Mouse (Mus musculus) intestine, embryonic 16.5 days (tissue): ENCODE data around the gene Olfr467. TPM values are rescaled to one million over a fixed set of nuclear protein-coding genes. Genes with fewer than 3 reads are reported as not detected.
"Not testable (repeated sequence)": the region's sequence is repeated elsewhere in the genome, so short reads cannot be mapped to it uniquely, and the experiment has no call there.

ENCODE experiments used
- ATAC-seq: fragments of 200-750 bp; cut with Nextera tagmentation; 2 replicates; pipeline ENCODE4 v1.8.0; 2017; ENCODE audit warnings: moderate TSS enrichment, moderate library complexity
- H3K27ac ChIP-seq: fragments of 300-500 bp; sonication (generic); 2 replicates; pipeline ENCODE4 v1.5.1; 2014; ENCODE audit warnings: mild to moderate bottlenecking, low read length
- H3K27me3 ChIP-seq: fragments of 300-500 bp; sonication (generic); replicated peaks from 2 replicates; pipeline ENCODE4 v1.6.1; 2014; ENCODE audit warnings: low read length, control low read depth, mixed read lengths; ENCODE audit not compliant: control insufficient read depth, insufficient read depth
- H3K36me3 ChIP-seq: fragments of 300-500 bp; sonication (generic); 2 replicates; pipeline ENCODE4 v1.6.1; 2014; ENCODE audit warnings: low read length, control low read depth; ENCODE audit not compliant: control insufficient read depth, insufficient read depth
- H3K4me1 ChIP-seq: fragments of 300-500 bp; sonication (generic); 2 replicates; pipeline ENCODE4 v1.6.1; 2014; ENCODE audit warnings: low read length, control low read depth, mixed read lengths; ENCODE audit not compliant: control insufficient read depth, insufficient read depth
- H3K4me2 ChIP-seq: fragments of 300-500 bp; sonication (generic); 2 replicates; pipeline ENCODE4 v1.6.1; 2014; ENCODE audit warnings: low read depth, low read length, control low read depth
- H3K4me3 ChIP-seq: fragments of 300-500 bp; sonication (generic); 2 replicates; pipeline ENCODE4 v1.5.1; 2014; ENCODE audit warnings: mild to moderate bottlenecking, low read length
- H3K9ac ChIP-seq: fragments of 300-500 bp; sonication (generic); 2 replicates; pipeline ENCODE4 v1.6.1; 2014; ENCODE audit warnings: low read depth, low read length
- H3K9me3 ChIP-seq: fragments of 300-500 bp; sonication (generic); 2 replicates; pipeline ENCODE4 v1.6.1; 2016; ENCODE audit warnings: low read length, control low read depth; ENCODE audit not compliant: control insufficient read depth
- WGBS: fragments of 180-500 bp; shearing (Covaris S2); extraction: QIAGEN DNeasy Blood & Tissue Kit; methylation state at CpG from one replicate; pipeline ENCODE4 v1.1.7; 2014; 5-methylcytosine and 5-hydroxymethylcytosine counted together
- polyA plus RNA-seq: library from polyadenylated mRNA; unstranded; fragments of >200 nt; fragmentation: Nextera tagmentation; extraction: Ambion mirVana; gene quantifications from 2 replicates; pipeline ENCODE4 v1.2.1, GENCODE M21; 2015

The Olfr467 gene
- polyA plus RNA-seq: not detected in 2 replicates

DNA sequence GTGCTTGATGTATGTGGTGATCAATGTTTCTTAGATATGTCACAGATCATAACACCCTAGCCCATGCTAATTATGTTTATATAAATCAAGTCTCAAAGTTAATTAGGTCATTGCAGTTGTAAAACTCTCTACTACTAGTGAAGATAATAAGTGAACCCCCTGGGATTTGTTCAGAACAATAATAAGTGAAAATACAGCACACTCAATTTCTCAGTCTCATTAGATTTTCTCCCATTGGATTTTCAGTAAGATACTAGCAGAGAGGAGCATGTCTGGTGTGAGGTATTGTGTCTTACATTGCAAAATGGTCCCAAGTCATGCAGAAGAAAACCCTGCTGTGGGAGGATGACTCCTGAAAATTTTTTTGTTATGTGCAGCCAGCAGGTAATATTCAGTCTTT lies at the start of gene Olfr467:
Olfr467 (plus strand) TSS at position 301 of the 400 bp plus-strand sequence.
- ATAC-seq: no peak
- Histone ChIP-seq H3K9me3 (no peaks in the 10 kb centered on the region), H3K36me3 (no peaks in the 10 kb centered on the region), H3K4me2 (no peak within 1 kb of the TSS), H3K4me1 (no peaks in the 10 kb centered on the region), H3K27ac (no peak within 1 kb of the TSS), H3K9ac (no peak within 1 kb of the TSS), H3K27me3 (no peaks in the 10 kb centered on the region), H3K4me3 (no peak within 1 kb of the TSS)

- Histone ChIP-seq H3K4me3 (no peak overlapping the region), H3K27me3 (no peaks in the 10 kb centered on the region), H3K9me3 (no peaks in the 10 kb centered on the region), H3K4me2 (no peak overlapping the region), H3K9ac (no peak overlapping the region), H3K4me1 (no peaks in the 10 kb centered on the region), H3K27ac (no peak overlapping the region), H3K36me3 (no peaks in the 10 kb centered on the region)
- ATAC-seq: no peak
- WGBS: 53% methylated on average over 6 of the region's 6 CpGs
Measured at GRCm38 (mm10) chr7:107770812-107771211, 41.3 kb upstream of the Olfr467 start.

- 45% methylated on average over 1 of the region's 1 CpGs for WGBS
- no peaks in the 10 kb centered on the region for H3K27me3 ChIP-seq
- no peaks in the 10 kb centered on the region for H3K9me3 ChIP-seq
- no peaks in the 10 kb centered on the region for H3K36me3 ChIP-seq
- peak; percentile 71 for ATAC-seq
- 0 out of 2 replicates have a peak, but pooled peaks cover 2% of the 10 kb centered on the region for H3K4me1 ChIP-seq
- no peak overlapping the region for H3K4me2 ChIP-seq
- no peak overlapping the region for H3K27ac ChIP-seq
- no peak overlapping the region for H3K9ac ChIP-seq
- H3K4me3 ChIP-seq: no peak overlapping the region
Measured at GRCm38 (mm10) chr7:107778216-107778615, 33.8 kb upstream of the Olfr467 start.

- Histone ChIP-seq H3K4me1 (0 out of 2 replicates have a peak, but pooled peaks cover 2% of the 10 kb centered on the region), H3K36me3 (no peaks in the 10 kb centered on the region), H3K27me3 (no peaks in the 10 kb centered on the region), H3K9ac (no peak overlapping the region), H3K4me3 (no peak overlapping the region), H3K4me2 (no peak overlapping the region), H3K9me3 (no peaks in the 10 kb centered on the region), H3K27ac (no peak overlapping the region)
- ATAC-seq: no peak
- WGBS: 43% methylated on average over 4 of the region's 4 CpGs
Measured at GRCm38 (mm10) chr7:107779611-107780010, 32.5 kb upstream of the Olfr467 start.

GRCm38 (mm10) chr7:107787977-107788620 lies 24.0 kb upstream of the Olfr467 start:
- no peaks in the 10 kb centered on the region for H3K27me3 ChIP-seq
- H3K9me3 ChIP-seq: no peaks in the 10 kb centered on the region
- H3K4me2 ChIP-seq: no peak overlapping the region
- H3K36me3 ChIP-seq: no peaks in the 10 kb centered on the region
- H3K9ac ChIP-seq: no peak overlapping the region
- H3K27ac ChIP-seq: no peak overlapping the region
- ATAC-seq: no peak
- 59% methylated on average over 3 of the region's 3 CpGs for WGBS
- H3K4me3 ChIP-seq: no peak overlapping the region
- H3K4me1 ChIP-seq: no peaks in the 10 kb centered on the region

DNA sequence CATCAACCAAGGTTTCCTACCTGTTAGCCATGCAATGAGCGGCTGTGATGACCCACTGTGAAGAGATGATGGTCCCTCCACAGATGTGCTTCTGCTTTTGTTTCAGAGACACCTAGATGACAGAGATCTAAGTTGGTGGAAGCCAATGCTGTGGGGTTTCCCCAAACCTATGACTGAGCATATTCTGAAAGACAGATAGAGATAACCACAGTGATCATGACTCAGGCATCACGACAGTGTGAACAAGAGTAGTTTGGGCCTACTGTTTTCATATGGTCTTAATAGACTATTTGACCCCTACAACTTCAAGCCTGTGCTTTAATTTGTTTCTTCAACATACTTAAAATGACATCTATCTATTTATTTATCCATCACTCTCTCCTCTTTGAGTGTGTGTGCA lies 15.6 kb upstream of the Olfr467 start:
- no peak overlapping the region for H3K4me3 ChIP-seq
- no peaks in the 10 kb centered on the region for H3K36me3 ChIP-seq
- no peaks in the 10 kb centered on the region for H3K9me3 ChIP-seq
- 80% methylated on average over 2 of the region's 2 CpGs for WGBS
- no peak for ATAC-seq
- no peaks in the 10 kb centered on the region for H3K27me3 ChIP-seq
- H3K4me2 ChIP-seq: no peak overlapping the region
- H3K27ac ChIP-seq: no peak overlapping the region
- H3K9ac ChIP-seq: no peak overlapping the region
- no peaks in the 10 kb centered on the region for H3K4me1 ChIP-seq

DNA sequence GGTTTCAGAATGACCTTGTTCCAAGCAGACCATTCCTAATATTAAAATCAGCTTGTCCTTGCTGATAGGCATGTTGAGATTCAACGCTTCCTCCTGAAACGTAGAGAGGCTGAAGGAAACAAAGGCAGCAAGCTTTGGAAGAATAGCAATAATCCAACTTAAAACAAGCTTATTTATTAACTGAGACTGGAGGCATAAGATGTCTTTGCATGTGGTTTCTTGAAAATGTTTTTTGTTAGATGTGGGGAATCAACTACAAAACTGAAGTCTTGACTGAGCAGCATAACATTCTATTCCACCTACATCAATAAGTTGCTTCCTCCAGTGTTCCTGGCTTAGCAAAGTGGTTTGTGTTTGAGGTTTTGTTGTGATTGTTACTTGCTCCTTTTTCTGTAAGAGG lies 11.0 kb upstream of the Olfr467 start, which contains the start of gene Ovch2:
Ovch2 (minus strand) TSS at position 101 of the 400 bp plus-strand sequence.
- no peaks in the 10 kb centered on the region for H3K9me3 ChIP-seq
- no peaks in the 10 kb centered on the region for H3K4me1 ChIP-seq
- H3K4me2 ChIP-seq: no peak within 1 kb of the TSS
- H3K27me3 ChIP-seq: no peaks in the 10 kb centered on the region
- H3K9ac ChIP-seq: no peak within 1 kb of the TSS
- H3K4me3 ChIP-seq: no peak within 1 kb of the TSS
- 86% methylated on average over 2 of the region's 2 CpGs for WGBS
- ATAC-seq: no peak
- no peak within 1 kb of the TSS for H3K27ac ChIP-seq
- no peaks in the 10 kb centered on the region for H3K36me3 ChIP-seq

DNA sequence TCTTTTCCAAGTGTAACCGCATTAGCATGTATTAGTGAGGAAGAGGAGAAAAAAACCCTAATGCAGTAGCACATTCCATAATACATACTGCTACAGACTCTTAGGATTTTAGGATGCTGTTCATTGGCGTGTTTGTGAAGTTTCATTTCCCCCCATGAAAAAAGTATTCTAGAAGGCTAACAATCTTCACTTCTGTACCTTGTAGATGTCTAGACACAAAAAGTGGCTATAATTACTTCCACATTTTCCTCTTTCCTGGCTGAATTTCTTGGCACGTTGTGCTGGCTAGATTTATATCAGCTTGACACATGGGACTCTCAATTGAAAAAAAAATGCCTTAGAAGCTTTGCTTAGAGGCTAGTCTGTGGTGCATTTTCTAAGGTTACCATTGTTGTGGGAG lies 9.9 kb upstream of the Olfr467 start:
- no peak for ATAC-seq
- no peak overlapping the region for H3K4me2 ChIP-seq
- H3K36me3 ChIP-seq: no peaks in the 10 kb centered on the region
- H3K27ac ChIP-seq: no peak overlapping the region
- no peak overlapping the region for H3K9ac ChIP-seq
- no peaks in the 10 kb centered on the region for H3K9me3 ChIP-seq
- H3K4me3 ChIP-seq: no peak overlapping the region
- 65% methylated on average over 3 of the region's 3 CpGs for WGBS
- no peaks in the 10 kb centered on the region for H3K27me3 ChIP-seq
- H3K4me1 ChIP-seq: no peaks in the 10 kb centered on the region

DNA sequence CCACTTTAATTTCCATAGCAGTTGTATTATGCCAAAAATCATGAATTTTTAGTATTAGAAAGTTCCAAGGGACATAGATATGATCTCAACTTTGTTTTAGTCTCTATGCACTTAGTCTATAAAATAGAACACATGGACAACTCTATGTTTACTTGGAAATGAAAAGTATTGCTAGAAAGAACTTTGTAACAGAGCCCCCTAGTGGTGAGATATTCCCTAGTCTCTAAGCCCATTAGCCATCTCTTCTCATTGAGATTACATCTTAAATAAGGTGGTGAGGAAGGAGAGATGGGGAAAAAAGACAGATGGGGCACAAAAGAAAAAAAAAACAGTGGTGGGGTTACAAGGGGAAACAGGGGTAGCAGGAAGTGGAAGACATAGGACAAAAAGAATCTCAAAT lies 7.4 kb downstream of the Olfr467 start:
- H3K9me3 ChIP-seq: no peaks in the 10 kb centered on the region
- no peak for ATAC-seq
- H3K27me3 ChIP-seq: no peaks in the 10 kb centered on the region
- H3K36me3 ChIP-seq: no peaks in the 10 kb centered on the region
- H3K4me2 ChIP-seq: no peak overlapping the region
- no peak overlapping the region for H3K4me3 ChIP-seq
- H3K9ac ChIP-seq: no peak overlapping the region
- no peaks in the 10 kb centered on the region for H3K4me1 ChIP-seq
- no peak overlapping the region for H3K27ac ChIP-seq

- H3K9me3 ChIP-seq, H3K27me3 ChIP-seq, H3K4me3 ChIP-seq, H3K36me3 ChIP-seq, H3K4me2 ChIP-seq, H3K27ac ChIP-seq, ATAC-seq, H3K9ac ChIP-seq, H3K4me1 ChIP-seq: not testable (repeated sequence)
- 61% methylated on average over 2 of the region's 2 CpGs for WGBS
Measured at GRCm38 (mm10) chr7:107823867-107824266, 11.8 kb downstream of the Olfr467 start.
